Mouse (Mus musculus) neural tube, embryonic 15.5 days (tissue): Measurements from ENCODE around the gene Fxyd3. TPM values are rescaled to one million over a fixed set of nuclear protein-coding genes. Genes with fewer than 3 reads are reported as not detected.

ENCODE experiments used
- ATAC-seq: fragments of 200-750 bp; cut with Nextera tagmentation; 2 replicates; pipeline ENCODE4 v1.8.0; 2017; ENCODE audit warnings: mild to moderate bottlenecking, moderate TSS enrichment, moderate library complexity; ENCODE audit not compliant: low FRiP score
- H3K27ac ChIP-seq: fragments of 300-500 bp; sonication (generic); replicated peaks from 2 replicates; pipeline ENCODE4 v1.5.1; 2015; ENCODE audit warnings: mild to moderate bottlenecking, inconsistent platforms
- H3K27me3 ChIP-seq: fragments of 300-500 bp; sonication (generic); replicated peaks from 2 replicates; pipeline ENCODE4 v1.6.1; 2015; ENCODE audit warnings: inconsistent platforms
- H3K36me3 ChIP-seq: fragments of 300-500 bp; sonication (generic); 2 replicates; pipeline ENCODE4 v1.6.1; 2015; ENCODE audit warnings: inconsistent platforms
- H3K4me1 ChIP-seq: fragments of 300-500 bp; sonication (generic); 2 replicates; pipeline ENCODE4 v1.6.1; 2015; ENCODE audit warnings: inconsistent platforms
- H3K4me2 ChIP-seq: fragments of 300-500 bp; sonication (generic); 2 replicates; pipeline ENCODE4 v1.6.1; 2015; ENCODE audit warnings: inconsistent platforms, mild to moderate bottlenecking, moderate library complexity
- H3K4me3 ChIP-seq: fragments of 300-500 bp; sonication (generic); replicated peaks from 2 replicates; pipeline ENCODE4 v1.5.1; 2015; ENCODE audit warnings: mild to moderate bottlenecking, inconsistent platforms
- H3K9ac ChIP-seq: fragments of 300-500 bp; sonication (generic); replicated peaks from 2 replicates; pipeline ENCODE4 v1.6.1; 2015; ENCODE audit warnings: mild to moderate bottlenecking, inconsistent platforms
- H3K9me3 ChIP-seq: fragments of 300-500 bp; sonication (generic); replicated peaks from 2 replicates; pipeline ENCODE4 v1.6.1; 2016; ENCODE audit warnings: inconsistent platforms
- WGBS: fragments of 180-500 bp; shearing (Covaris S2); methylation state at CpG from one replicate; pipeline ENCODE4 v1.1.7; 2015; ENCODE audit warnings: mixed read lengths; 5-methylcytosine and 5-hydroxymethylcytosine counted together
- polyA plus RNA-seq: library from polyadenylated mRNA; unstranded; fragments of >200 nt; fragmentation: Nextera tagmentation; extraction: Ambion mirVana; gene quantifications from 2 replicates; pipeline ENCODE4 v1.2.1, GENCODE M21; 2015

Gene Fxyd3
- 0.79 and 14.6 TPM in 2 replicates for polyA plus RNA-seq

DNA sequence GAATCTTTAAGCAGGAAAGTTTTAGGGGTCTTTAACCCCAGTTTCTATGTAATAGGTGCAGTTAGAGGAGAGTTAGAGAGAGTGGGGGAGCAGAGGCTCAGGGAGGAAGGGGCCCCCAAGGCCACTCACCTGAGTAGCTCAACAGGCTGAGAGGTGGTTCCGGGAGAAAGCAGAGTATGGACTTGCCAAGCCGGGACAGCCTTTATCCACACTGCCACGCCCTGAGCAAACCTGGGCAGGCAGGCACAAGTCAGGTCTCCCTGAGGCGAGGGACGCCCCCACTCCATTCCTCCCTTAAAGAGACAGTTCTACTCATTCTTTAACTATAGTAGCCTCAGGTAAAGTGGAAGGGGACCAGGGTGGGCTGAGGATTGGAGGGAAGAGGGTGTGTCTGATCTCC lies at the start of gene Fxyd3:
Fxyd3 (minus strand) TSS at position 213 of the 400 bp plus-strand sequence.
- H3K4me1 ChIP-seq, result no peaks in the 10 kb centered on the region; the same call in 1 of the 2 replicates
- H3K9ac ChIP-seq, result no peak within 1 kb of the TSS
- H3K36me3 ChIP-seq, result no peaks in the 10 kb centered on the region
- WGBS, result 64% methylated on average over 5 of the region's 5 CpGs
- no peak within 1 kb of the TSS for H3K4me2 ChIP-seq
- H3K4me3 ChIP-seq, result no peak within 1 kb of the TSS
- no peaks in the 10 kb centered on the region for H3K9me3 ChIP-seq
- no peak within 1 kb of the TSS for H3K27ac ChIP-seq
- no peaks in the 10 kb centered on the region for H3K27me3 ChIP-seq
- ATAC-seq, result no peak

GRCm38 (mm10) chr7:31125116-31125515 lies 48.6 kb upstream of the Fxyd3 start:
- H3K27ac ChIP-seq, result no peak overlapping the region
- no peak overlapping the region for H3K9ac ChIP-seq
- no peak for ATAC-seq
- peak overlapping the region; percentile 83 for H3K4me2 ChIP-seq
- H3K4me1 ChIP-seq, result peaks cover 24% of the 10 kb centered on the region
- WGBS, result 83% methylated on average over 13 of the region's 13 CpGs
- H3K27me3 ChIP-seq, result peaks cover 20% of the 10 kb centered on the region
- H3K36me3 ChIP-seq, result peaks cover 22% of the 10 kb centered on the region
- no peak overlapping the region for H3K4me3 ChIP-seq
- H3K9me3 ChIP-seq, result no peaks in the 10 kb centered on the region

DNA sequence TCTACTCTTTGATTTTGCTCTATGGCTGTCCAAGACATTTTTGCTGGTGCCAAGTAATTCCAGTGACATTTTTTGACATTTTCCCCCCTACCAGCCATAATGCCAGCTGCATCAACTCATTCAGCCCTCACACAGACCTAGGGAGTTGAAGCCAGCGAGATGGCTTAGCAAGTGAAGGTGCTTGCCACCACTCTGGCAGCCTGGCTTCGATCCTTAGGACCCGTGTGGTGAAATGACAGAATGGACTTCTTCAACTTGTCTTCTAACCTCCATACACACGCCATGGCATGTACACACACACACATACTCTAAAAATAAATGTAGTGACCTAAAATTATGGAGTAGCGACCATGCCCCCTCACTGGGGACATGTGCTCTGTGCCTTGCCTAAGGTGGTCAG lies 47.9 kb upstream of the Fxyd3 start:
- no peak for ATAC-seq
- no peak overlapping the region for H3K9ac ChIP-seq
- H3K27me3 ChIP-seq, result peaks cover 20% of the 10 kb centered on the region
- H3K9me3 ChIP-seq, result no peaks in the 10 kb centered on the region
- H3K4me3 ChIP-seq, result no peak overlapping the region
- peaks cover 15% of the 10 kb centered on the region for H3K36me3 ChIP-seq
- WGBS, result 89% methylated on average over 5 of the region's 5 CpGs
- no peak overlapping the region for H3K27ac ChIP-seq
- peaks cover 24% of the 10 kb centered on the region for H3K4me1 ChIP-seq
- no peak overlapping the region for H3K4me2 ChIP-seq

DNA sequence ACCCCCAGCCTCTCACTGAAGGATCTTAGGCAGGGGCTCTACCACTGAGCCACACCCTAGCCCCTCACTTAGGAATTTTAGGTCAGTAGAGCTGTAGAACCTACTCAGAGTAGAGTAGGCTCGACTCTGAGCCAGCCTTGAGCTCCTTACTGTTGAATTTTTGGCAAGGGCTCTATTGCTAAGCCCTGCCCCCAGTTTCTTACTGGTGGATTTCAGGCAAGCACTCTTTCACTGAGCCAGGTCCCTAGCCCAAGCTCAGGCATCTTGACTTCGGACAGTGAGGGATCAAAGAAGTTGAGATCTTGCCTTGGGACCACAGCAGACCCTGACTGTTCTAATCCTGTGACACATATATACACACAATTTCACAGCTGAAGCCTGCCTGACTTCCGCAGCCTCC lies 47.2 kb upstream of the Fxyd3 start:
- Histone ChIP-seq H3K4me3 (no peak overlapping the region), H3K9ac (no peak overlapping the region), H3K9me3 (no peaks in the 10 kb centered on the region), H3K4me1 (peaks cover 24% of the 10 kb centered on the region), H3K36me3 (peaks cover 8% of the 10 kb centered on the region), H3K27me3 (peaks cover 20% of the 10 kb centered on the region), H3K4me2 (no peak overlapping the region), H3K27ac (no peak overlapping the region)
- 90% methylated on average over 3 of the region's 3 CpGs for WGBS
- no peak for ATAC-seq

DNA sequence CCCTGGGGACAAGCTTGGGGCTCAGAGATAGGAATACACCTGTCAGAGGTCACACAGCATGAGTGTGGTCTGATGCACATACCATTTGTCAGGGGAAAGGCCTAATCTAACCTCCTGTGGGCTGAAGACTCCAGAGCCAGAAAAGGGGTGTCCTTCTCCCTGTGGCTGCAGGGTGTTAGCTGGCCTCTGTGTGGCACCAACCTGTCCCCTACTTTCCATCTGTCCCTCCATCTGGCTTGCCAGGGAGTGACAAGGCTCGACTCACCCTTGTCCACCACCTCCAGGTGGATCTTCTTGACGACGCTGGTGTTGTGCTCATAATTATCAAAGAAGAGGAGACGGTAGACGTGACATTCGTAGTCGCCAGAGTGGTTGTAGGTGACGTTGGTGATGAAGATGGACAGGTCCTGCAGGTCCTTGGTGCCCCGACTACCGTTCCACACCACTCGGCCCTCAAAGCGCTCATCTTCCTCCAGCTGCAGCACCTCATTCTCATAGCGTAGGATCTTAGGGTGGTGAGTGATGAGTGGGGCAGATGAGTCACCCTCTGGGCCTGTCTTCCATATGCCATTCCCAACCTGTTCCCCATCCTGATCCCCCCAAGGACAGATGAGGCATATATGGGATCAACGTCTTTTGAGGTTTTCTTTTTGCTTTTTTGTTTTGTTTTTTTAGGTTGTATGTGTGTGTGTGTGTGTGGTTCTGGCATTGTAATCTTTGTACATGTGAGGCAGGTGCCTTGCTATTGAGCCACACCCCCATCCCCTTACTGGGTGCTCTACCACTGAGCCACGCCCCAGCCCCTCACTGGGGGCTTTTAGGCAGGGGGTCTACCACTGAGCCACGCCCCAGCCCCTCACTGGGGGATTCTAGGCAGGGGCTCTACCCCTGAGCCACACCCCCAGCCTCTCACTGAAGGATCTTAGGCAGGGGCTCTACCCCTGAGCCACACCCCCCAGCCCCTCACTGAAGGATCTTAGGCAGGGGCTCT lies 46.4 kb upstream of the Fxyd3 start:
- Histone ChIP-seq H3K9me3 (no peaks in the 10 kb centered on the region), H3K27ac (no peak overlapping the region), H3K4me2 (no peak overlapping the region), H3K36me3 (peaks cover under 1% of the 10 kb centered on the region; the same call in 1 of the 2 replicates), H3K4me3 (no peak overlapping the region), H3K9ac (no peak overlapping the region), H3K27me3 (peaks cover 20% of the 10 kb centered on the region), H3K4me1 (peaks cover 27% of the 10 kb centered on the region)
- 89% methylated on average over 16 of the region's 16 CpGs for WGBS
- ATAC-seq, result no peak

DNA sequence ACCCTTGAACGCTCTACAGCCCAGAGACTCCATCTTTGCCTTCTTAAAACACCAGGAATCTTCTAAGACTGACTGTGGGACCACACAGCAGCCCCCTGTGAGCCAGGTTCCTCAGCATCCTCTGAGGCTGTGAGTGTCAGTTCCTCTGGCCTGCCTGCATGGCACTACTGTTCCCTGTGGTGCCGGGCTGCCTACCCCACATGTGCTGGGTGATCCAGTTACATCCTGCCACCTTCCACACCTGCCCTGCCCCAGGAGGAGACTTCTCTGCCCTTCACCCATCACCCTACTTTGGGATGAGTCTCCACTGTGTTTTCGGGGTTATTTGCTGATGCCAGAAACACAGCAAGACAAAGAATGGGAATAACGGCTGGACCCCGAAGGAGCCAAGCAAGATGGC lies 43.1 kb upstream of the Fxyd3 start:
- Histone ChIP-seq H3K4me2 (no peak overlapping the region), H3K9me3 (no peaks in the 10 kb centered on the region), H3K27me3 (peaks cover 13% of the 10 kb centered on the region), H3K36me3 (no peaks in the 10 kb centered on the region), H3K27ac (no peak overlapping the region), H3K4me3 (no peak overlapping the region), H3K4me1 (peaks cover 3% of the 10 kb centered on the region; the same call in 1 of the 2 replicates), H3K9ac (no peak overlapping the region)
- 94% methylated on average over 5 of the region's 5 CpGs for WGBS
- ATAC-seq, result no peak

GRCm38 (mm10) chr7:31118486-31118885 lies 42.0 kb upstream of the Fxyd3 start:
- no peak for ATAC-seq
- Histone ChIP-seq H3K9me3 (no peaks in the 10 kb centered on the region), H3K4me2 (no peak overlapping the region), H3K4me3 (no peak overlapping the region), H3K9ac (no peak overlapping the region), H3K36me3 (no peaks in the 10 kb centered on the region), H3K4me1 (peaks cover 3% of the 10 kb centered on the region; the same call in 1 of the 2 replicates), H3K27ac (no peak overlapping the region), H3K27me3 (0 out of 2 replicates have a peak, but pooled peaks cover 11% of the 10 kb centered on the region)
- 58% methylated on average over 7 of the region's 7 CpGs for WGBS

- WGBS, result 81% methylated on average over 11 of the region's 11 CpGs
- Histone ChIP-seq H3K4me3 (no peak overlapping the region), H3K4me1 (peaks cover 3% of the 10 kb centered on the region; the same call in 1 of the 2 replicates), H3K4me2 (no peak overlapping the region), H3K36me3 (no peaks in the 10 kb centered on the region), H3K9me3 (no peaks in the 10 kb centered on the region), H3K27me3 (0 out of 2 replicates have a peak, but pooled peaks cover 11% of the 10 kb centered on the region), H3K27ac (no peak overlapping the region), H3K9ac (no peak overlapping the region)
- ATAC-seq, result no peak
These were observed 41.0 kb upstream of the Fxyd3 start for GRCm38 (mm10) chr7:31117465-31117864.

- H3K4me1 ChIP-seq, result peaks cover 3% of the 10 kb centered on the region; the same call in 1 of the 2 replicates
- WGBS, result 30% methylated on average over 15 of the region's 16 CpGs
These were observed 40.2 kb upstream of the Fxyd3 start for GRCm38 (mm10) chr7:31116721-31117145.

GRCm38 (mm10) chr7:31115587-31116043 lies 39.1 kb upstream of the Fxyd3 start:
- ATAC-seq, result no peak
- Histone ChIP-seq H3K4me1 (peaks cover 3% of the 10 kb centered on the region; the same call in 1 of the 2 replicates), H3K9ac (no peak overlapping the region), H3K27ac (no peak overlapping the region), H3K9me3 (no peaks in the 10 kb centered on the region), H3K27me3 (0 out of 2 replicates have a peak, but pooled peaks cover 11% of the 10 kb centered on the region), H3K4me2 (no peak overlapping the region), H3K4me3 (no peak overlapping the region), H3K36me3 (no peaks in the 10 kb centered on the region)
- 40% methylated on average over 17 of the region's 17 CpGs for WGBS

More at GRCm38 (mm10) chr7:31116721-31117145, 40.2 kb upstream of the Fxyd3 start:
- Histone ChIP-seq H3K4me2 (no peak overlapping the region), H3K4me3 (no peak overlapping the region), H3K36me3 (no peaks in the 10 kb centered on the region), H3K9ac (no peak overlapping the region), H3K9me3 (no peaks in the 10 kb centered on the region), H3K27ac (no peak overlapping the region), H3K27me3 (0 out of 2 replicates have a peak, but pooled peaks cover 11% of the 10 kb centered on the region)
- no peak for ATAC-seq

- Histone ChIP-seq H3K4me2 (no peak within 1 kb of the TSS), H3K4me1 (peaks cover 3% of the 10 kb centered on the region; the same call in 1 of the 2 replicates), H3K9me3 (no peaks in the 10 kb centered on the region), H3K9ac (no peak within 1 kb of the TSS), H3K36me3 (no peaks in the 10 kb centered on the region), H3K27ac (no peak within 1 kb of the TSS), H3K4me3 (no peak within 1 kb of the TSS), H3K27me3 (0 out of 2 replicates have a peak, but pooled peaks cover 11% of the 10 kb centered on the region)
- ATAC-seq, result no peak
- 23% methylated on average over 12 of the region's 15 CpGs for WGBS
These were observed 38.7 kb upstream of the Fxyd3 start, which contains the start of gene Hpn for GRCm38 (mm10) chr7:31115182-31115581. TSS of gene Hpn (minus strand) at chr7:31115290.
